Mouse (Mus musculus) kidney, postnatal 14 days (tissue): ENCODE results near the gene Hdac7.
"Not testable (repeated sequence)": the region's sequence is repeated elsewhere in the genome, so short reads cannot be mapped to it uniquely, and the experiment has no call there.

ENCODE experiments used
- DNase-seq: peaks from one replicate; pipeline ENCODE4 v3.0.0; 2022; ENCODE audit warnings: mixed read lengths

The Hdac7 gene

GRCm38 (mm10) chr15:97844037-97845034 lies at the start of gene Hdac7:
TSS of gene Hdac7 (minus strand) at chr15:97844502.
- no peak for DNase-seq

GRCm38 (mm10) chr15:97892506-97892905 lies 48.2 kb upstream of the Hdac7 start:
- no peak for DNase-seq

GRCm38 (mm10) chr15:97890450-97890849 lies 46.1 kb upstream of the Hdac7 start:
- DNase-seq: no peak

GRCm38 (mm10) chr15:97890017-97890416 lies 45.7 kb upstream of the Hdac7 start:
- peak; percentile 62 for DNase-seq

- no peak for DNase-seq
Measured at GRCm38 (mm10) chr15:97887541-97888016, 43.3 kb upstream of the Hdac7 start.

- no peak for DNase-seq
Measured at GRCm38 (mm10) chr15:97881423-97881822, 37.1 kb upstream of the Hdac7 start.

GRCm38 (mm10) chr15:97880441-97880840 lies 36.1 kb upstream of the Hdac7 start:
- peak; percentile 63 for DNase-seq

- no peak for DNase-seq
Measured at GRCm38 (mm10) chr15:97878696-97879328, 34.5 kb upstream of the Hdac7 start.

GRCm38 (mm10) chr15:97875784-97876183 lies 31.5 kb upstream of the Hdac7 start:
- DNase-seq: no peak

- DNase-seq: peak; percentile 44
Measured at GRCm38 (mm10) chr15:97873717-97874116, 29.4 kb upstream of the Hdac7 start.

GRCm38 (mm10) chr15:97872161-97872560 lies 27.9 kb upstream of the Hdac7 start:
- DNase-seq: no peak

- DNase-seq: no peak
Measured at GRCm38 (mm10) chr15:97871055-97872030, 27.0 kb upstream of the Hdac7 start.

- DNase-seq: not testable (repeated sequence)
Measured at GRCm38 (mm10) chr15:97870116-97870515, 25.8 kb upstream of the Hdac7 start.

- DNase-seq: no peak
Measured at GRCm38 (mm10) chr15:97868985-97869384, 24.7 kb upstream of the Hdac7 start.

GRCm38 (mm10) chr15:97865988-97866387 lies 21.7 kb upstream of the Hdac7 start:
- DNase-seq: no peak

GRCm38 (mm10) chr15:97865175-97865574 lies 20.9 kb upstream of the Hdac7 start:
- DNase-seq: no peak

- DNase-seq: no peak
Measured at GRCm38 (mm10) chr15:97864361-97865045, 20.2 kb upstream of the Hdac7 start.

GRCm38 (mm10) chr15:97863494-97863881 lies 19.2 kb upstream of the Hdac7 start:
- no peak for DNase-seq

GRCm38 (mm10) chr15:97862881-97863493 lies 18.7 kb upstream of the Hdac7 start:
- no peak for DNase-seq

GRCm38 (mm10) chr15:97860353-97860752 lies 16.1 kb upstream of the Hdac7 start:
- DNase-seq: no peak

- no peak for DNase-seq
Measured at GRCm38 (mm10) chr15:97858431-97858830, 14.1 kb upstream of the Hdac7 start.
